20 mouse cellular contexts compared by ENCODE assay signal in the genomic region with DNA sequence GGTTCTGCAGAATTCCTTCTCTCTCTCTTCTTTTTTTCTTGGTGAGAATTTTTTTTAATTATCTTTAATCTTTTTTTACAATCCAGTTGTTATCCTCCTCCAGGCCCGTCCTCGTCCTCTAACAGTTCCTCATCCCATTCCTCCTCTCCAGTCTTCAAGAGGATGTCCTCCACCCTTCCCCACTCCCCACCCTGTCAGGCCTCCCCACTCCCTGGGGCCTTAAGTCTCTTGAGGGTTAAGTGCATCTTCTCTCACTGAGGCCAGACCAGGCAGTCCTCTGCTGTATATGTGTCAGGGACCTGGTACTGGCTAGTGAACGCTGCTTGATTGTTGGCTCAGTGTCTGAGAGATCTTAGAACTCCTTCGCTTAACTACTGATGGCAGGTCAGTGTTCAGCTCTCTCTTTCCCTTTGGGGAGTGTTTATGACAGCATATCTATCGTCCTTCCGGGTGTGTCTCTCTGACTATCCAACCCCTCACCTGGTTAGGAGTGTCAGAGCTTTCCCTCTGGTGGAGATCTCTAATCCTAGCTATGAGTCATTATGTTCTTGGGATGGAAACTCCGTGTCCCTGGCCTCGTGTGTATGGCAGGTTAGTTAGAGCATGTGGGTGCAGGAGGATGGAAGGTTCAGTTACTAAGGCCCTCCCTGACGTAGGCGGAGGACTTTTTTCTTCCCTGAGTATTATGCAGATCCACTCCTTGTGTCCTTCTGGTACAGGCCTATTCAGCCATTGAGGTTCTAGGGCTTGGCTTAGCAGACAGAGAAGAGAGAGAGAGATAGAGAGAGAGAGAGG. TPM values are rescaled to one million over a fixed set of nuclear protein-coding genes. Genes with fewer than 3 reads are reported as not detected.
DNase-seq lines count a peak whose midpoint lies in the region; ATAC-seq and TF ChIP-seq lines count a peak whose summit lies in the region.
"Had no signal": no experiment of that assay in that cellular context is flagged by ENCODE, and none has a peak within 500 bp of the region (broad histone marks: within the 10 kb centered on the region; RNA-seq: fewer than 3 reads in every experiment).

No protein-coding gene starts in this region.

- H3K27ac ChIP-seq in heart, adult 2 months, result peak overlapping the region; percentile 100
- no peak overlapping the region for H3K27ac ChIP-seq in midbrain, embryonic 11.5 days (ENCODE audit: low read depth, low read length)
- H3K27ac ChIP-seq in midbrain, embryonic 14.5 days (replicated peaks; ENCODE audit: low read depth, low read length), result no peak overlapping the region
- peak overlapping the region; percentile 24; the same call in 1 of the 2 replicates for H3K27ac ChIP-seq in intestine, embryonic 15.5 days
- peak overlapping the region; percentile 63 for H3K27ac ChIP-seq in stomach, embryonic 16.5 days (ENCODE audit: low read length)
- H3K27ac ChIP-seq: forebrain, embryonic 12.5 days; hindbrain, embryonic 10.5 days; liver, embryonic 14.5 days; neural tube, embryonic 12.5 days had no signal

- peaks cover 55% of the 10 kb centered on the region for H3K4me1 ChIP-seq in heart, adult 2 months (ENCODE audit: control insufficient read depth, insufficient read depth, low read length)
- H3K4me1 ChIP-seq in midbrain, embryonic 11.5 days (ENCODE audit: control insufficient read depth, insufficient read depth, low read length), result peaks cover 5% of the 10 kb centered on the region; the same call in 1 of the 2 replicates
- peaks cover 8% of the 10 kb centered on the region; the same call in 1 of the 2 replicates for H3K4me1 ChIP-seq in midbrain, embryonic 14.5 days (ENCODE audit: control insufficient read depth, insufficient read depth, low read length)
- peaks cover 67% of the 10 kb centered on the region for H3K4me1 ChIP-seq in intestine, embryonic 15.5 days (replicated peaks)
- peaks cover 71% of the 10 kb centered on the region for H3K4me1 ChIP-seq in stomach, embryonic 16.5 days (ENCODE audit: control insufficient read depth, insufficient read depth, low read length)

- no peak for TF ChIP-seq CTCF in heart, adult 2 months (IDR thresholded peaks at IDR 0.05)

- DNase-seq in heart, adult 2 months, result no peak
- DNase-seq in heart, postnatal 36 days, result no peak
- DNase-seq in midbrain, embryonic 11.5 days (ENCODE audit: low spot score, missing footprints), result peak; percentile 51
- DNase-seq in midbrain, embryonic 14.5 days, result no peak
- DNase-seq in right cerebral cortex, postnatal 10 days (ENCODE audit: low spot score in 2 of 2), result no peak
- DNase-seq: B cell, adult 2 months; cerebellum, adult 9-10 months; gastrocnemius, postnatal 36 days; left cerebral cortex, postnatal 4 days; right cerebral cortex, postnatal 4 days had no signal

- ATAC-seq in midbrain, embryonic 11.5 days (ENCODE audit: low FRiP score), result no peak
- no peak for ATAC-seq in midbrain, embryonic 14.5 days (ENCODE audit: low FRiP score, low TSS enrichment)
- ATAC-seq in intestine, embryonic 15.5 days, result peak; percentile 26
- ATAC-seq in stomach, embryonic 16.5 days (ENCODE audit: insufficient read depth, low FRiP score), result no peak
- ATAC-seq in megakaryocyte-erythroid progenitor cell, adult 5-6 weeks (replicated peaks; ENCODE audit: low FRiP score, low TSS enrichment, poor library complexity, severe bottlenecking), result no peak
- ATAC-seq: inflammation-experienced regulatory T-cells, adult 6 months had no signal

- H3K9me3 ChIP-seq in midbrain, embryonic 11.5 days (ENCODE audit: control insufficient read depth, low read length), result no peaks in the 10 kb centered on the region
- no peaks in the 10 kb centered on the region for H3K9me3 ChIP-seq in midbrain, embryonic 14.5 days (ENCODE audit: control insufficient read depth, low read length)
- no peaks in the 10 kb centered on the region for H3K9me3 ChIP-seq in intestine, embryonic 15.5 days
- H3K9me3 ChIP-seq in stomach, embryonic 16.5 days (replicated peaks; ENCODE audit: control insufficient read depth, low read length), result no peaks in the 10 kb centered on the region
- H3K9me3 ChIP-seq: forebrain, embryonic 12.5 days; G1E; hindbrain, embryonic 10.5 days; megakaryocyte, embryonic 14.5 days; neural tube, embryonic 12.5 days had no signal

- peaks cover 44% of the 10 kb centered on the region for H3K36me3 ChIP-seq in heart, adult 2 months (ENCODE audit: control insufficient read depth, insufficient read depth, low read length)
- H3K36me3 ChIP-seq in midbrain, embryonic 11.5 days (ENCODE audit: control insufficient read depth, insufficient read depth, low read length), result no peaks in the 10 kb centered on the region
- no peaks in the 10 kb centered on the region for H3K36me3 ChIP-seq in midbrain, embryonic 14.5 days (ENCODE audit: control insufficient read depth, insufficient read depth, low read length)
- H3K36me3 ChIP-seq in intestine, embryonic 15.5 days, result no peaks in the 10 kb centered on the region
- no peaks in the 10 kb centered on the region for H3K36me3 ChIP-seq in stomach, embryonic 16.5 days (ENCODE audit: control insufficient read depth, insufficient read depth, low read length)
- H3K36me3 ChIP-seq: forebrain, embryonic 12.5 days; hindbrain, embryonic 10.5 days; neural tube, embryonic 12.5 days had no signal

- TF ChIP-seq EP300 in heart, adult 2 months (IDR thresholded peaks at IDR 0.05; ENCODE audit: insufficient read depth, low read depth, low read length), result no peak

- H3K79me2 ChIP-seq in heart, adult 2 months (replicated peaks; ENCODE audit: control insufficient read depth, insufficient read depth, low read length), result peaks cover 9% of the 10 kb centered on the region

- no peaks in the 10 kb centered on the region for H3K27me3 ChIP-seq in heart, adult 2 months (ENCODE audit: control insufficient read depth, insufficient read depth, low read length)
- no peaks in the 10 kb centered on the region; the same call in none of the 2 replicates for H3K27me3 ChIP-seq in midbrain, embryonic 11.5 days (ENCODE audit: control insufficient read depth, insufficient read depth, low read length)
- 0 out of 2 replicates have a peak, but pooled peaks cover 14% of the 10 kb centered on the region for H3K27me3 ChIP-seq in midbrain, embryonic 14.5 days (ENCODE audit: control insufficient read depth, insufficient read depth, low read length)
- no peaks in the 10 kb centered on the region for H3K27me3 ChIP-seq in intestine, embryonic 15.5 days (replicated peaks)
- H3K27me3 ChIP-seq in stomach, embryonic 16.5 days (ENCODE audit: control insufficient read depth, insufficient read depth, low read length), result no peaks in the 10 kb centered on the region

- peak overlapping the region; percentile 15; the same call in 1 of the 2 replicates for H3K4me3 ChIP-seq in heart, adult 2 months
- H3K4me3 ChIP-seq in midbrain, embryonic 11.5 days (ENCODE audit: low read depth, low read length), result no peak overlapping the region
- H3K4me3 ChIP-seq in midbrain, embryonic 14.5 days (replicated peaks; ENCODE audit: low read depth, low read length), result no peak overlapping the region
- no peak overlapping the region for H3K4me3 ChIP-seq in intestine, embryonic 15.5 days (replicated peaks)
- no peak overlapping the region for H3K4me3 ChIP-seq in stomach, embryonic 16.5 days (replicated peaks; ENCODE audit: low read length)
- H3K4me3 ChIP-seq: forebrain, embryonic 12.5 days; hindbrain, embryonic 10.5 days; megakaryocyte, embryonic 14.5 days; neural tube, embryonic 12.5 days had no signal

- H3K9ac ChIP-seq in heart, adult 2 months (ENCODE audit: low read depth, low read length), result peak overlapping the region; percentile 50
- no peak overlapping the region for H3K9ac ChIP-seq in midbrain, embryonic 11.5 days (ENCODE audit: low read length)
- H3K9ac ChIP-seq in midbrain, embryonic 14.5 days (replicated peaks; ENCODE audit: low read length), result no peak overlapping the region
- no peak overlapping the region for H3K9ac ChIP-seq in intestine, embryonic 15.5 days
- H3K9ac ChIP-seq in stomach, embryonic 16.5 days (ENCODE audit: low read length), result peak overlapping the region; percentile 28
- H3K9ac ChIP-seq: forebrain, embryonic 12.5 days; liver, embryonic 14.5 days; neural tube, embryonic 12.5 days had no signal

- intact Hi-C loops in heart, adult 2 months (cut with DNase I), result loop anchor here (2.0 kb wide), 1 partner anchor 32 kb away; no protein-coding TSS in a partner anchor
- intact Hi-C loops in heart, postnatal 36 days (cut with DNase I), result loop anchor here (5.0 kb wide), 1 partner anchor 37 kb away; no protein-coding TSS in a partner anchor

- TF ChIP-seq POLR2A in heart, adult 2 months (IDR thresholded peaks at IDR 0.05; ENCODE audit: insufficient read depth, low read depth, low read length), result no peak

- H3K4me2 ChIP-seq in midbrain, embryonic 11.5 days, result no peak overlapping the region
- H3K4me2 ChIP-seq in midbrain, embryonic 14.5 days (ENCODE audit: low read length), result no peak overlapping the region
- H3K4me2 ChIP-seq in intestine, embryonic 15.5 days (replicated peaks), result peak overlapping the region; percentile 18; the same call in 1 of the 2 replicates
- peak overlapping the region; percentile 22; the same call in 1 of the 2 replicates for H3K4me2 ChIP-seq in stomach, embryonic 16.5 days (ENCODE audit: low read depth, low read length)
- H3K4me2 ChIP-seq: forebrain, embryonic 12.5 days; neural tube, embryonic 12.5 days had no signal

- WGBS in heart, adult 2 months, result 20% methylated on average over 10 of the region's 10 CpGs
- WGBS in midbrain, embryonic 11.5 days, result 81% methylated on average over 10 of the region's 10 CpGs
- 77% methylated on average over 10 of the region's 10 CpGs for WGBS in midbrain, embryonic 14.5 days
- WGBS in intestine, embryonic 15.5 days, result 57% methylated on average over 10 of the region's 10 CpGs
- 62% methylated on average over 10 of the region's 10 CpGs for WGBS in stomach, embryonic 16.5 days

RNA-seq across cellular contexts. Expression of a gene that starts 5.9 kb away (rescaled TPM):
- total RNA-seq in heart, adult 2 months (2021), result 100 to 1,000 TPM; 299 to 348 TPM
- polyA plus RNA-seq in heart, adult 2 months (2012; rRNA removed), result 23.0 and 42.5 TPM in 2 replicates
- total RNA-seq in heart, postnatal 36 days (2021), result 100 to 1,000 TPM; 362 to 377 TPM
- polyA plus RNA-seq in midbrain, embryonic 11.5 days (2014; fragmentation: Nextera tagmentation; extraction: Ambion mirVana), result 5.0 and 6.3 TPM in 2 replicates
- 1.2 and 4.2 TPM in 2 replicates for polyA plus RNA-seq in midbrain, embryonic 14.5 days (2014; fragmentation: Nextera tagmentation; extraction: Ambion mirVana)
- 22.4 and 25.0 TPM in 2 replicates for polyA plus RNA-seq in intestine, embryonic 15.5 days (2015; fragmentation: Nextera tagmentation; extraction: Ambion mirVana)
- 46.4 and 48.3 TPM in 2 replicates for polyA plus RNA-seq in stomach, embryonic 16.5 days (2015; fragmentation: Nextera tagmentation; extraction: Ambion mirVana)
- total RNA-seq in megakaryocyte-erythroid progenitor cell, adult 5-6 weeks (2014; fragmentation: Nextera tagmentation), result 1.5 and 9.4 TPM in 2 replicates
- 7.2 and 24.7 TPM in 2 replicates for total RNA-seq in megakaryocyte-erythroid progenitor cell, adult 5-6 weeks (2017)

RNA-seq across cellular contexts. Expression of a gene that starts 28.2 kb away (rescaled TPM):
- 100 to 1,000 TPM; 224 to 260 TPM for total RNA-seq in heart, adult 2 months (2021)
- polyA plus RNA-seq in heart, adult 2 months (2012; rRNA removed), result 191 and 291 TPM in 2 replicates
- total RNA-seq in heart, postnatal 36 days (2021), result 100 to 1,000 TPM; 246 to 250 TPM
- polyA plus RNA-seq in midbrain, embryonic 11.5 days (2014; fragmentation: Nextera tagmentation; extraction: Ambion mirVana), result 435 and 439 TPM in 2 replicates
- polyA plus RNA-seq in midbrain, embryonic 14.5 days (2014; fragmentation: Nextera tagmentation; extraction: Ambion mirVana), result 308 and 311 TPM in 2 replicates
- polyA plus RNA-seq in intestine, embryonic 15.5 days (2015; fragmentation: Nextera tagmentation; extraction: Ambion mirVana), result 436 and 453 TPM in 2 replicates
- polyA plus RNA-seq in stomach, embryonic 16.5 days (2015; fragmentation: Nextera tagmentation; extraction: Ambion mirVana), result 401 and 441 TPM in 2 replicates
- total RNA-seq in megakaryocyte-erythroid progenitor cell, adult 5-6 weeks (2014; fragmentation: Nextera tagmentation), result 1,323 and 1,614 TPM in 2 replicates
- total RNA-seq in megakaryocyte-erythroid progenitor cell, adult 5-6 weeks (2017), result 848 and 982 TPM in 2 replicates

RNA-seq across cellular contexts. Expression of a gene that starts 41.4 kb away (rescaled TPM):
- total RNA-seq in heart, adult 2 months (2021), result 1 to 10 TPM; 8.5 to 9.4 TPM
- polyA plus RNA-seq in heart, adult 2 months (2012; rRNA removed), result 7.2 and 10.6 TPM in 2 replicates
- total RNA-seq in heart, postnatal 36 days (2021), result 1 to 10 TPM; 8.1 to 8.9 TPM
- 23.5 and 28.4 TPM in 2 replicates for polyA plus RNA-seq in midbrain, embryonic 11.5 days (2014; fragmentation: Nextera tagmentation; extraction: Ambion mirVana)
- 20.0 and 25.0 TPM in 2 replicates for polyA plus RNA-seq in midbrain, embryonic 14.5 days (2014; fragmentation: Nextera tagmentation; extraction: Ambion mirVana)
- 29.7 and 30.4 TPM in 2 replicates for polyA plus RNA-seq in intestine, embryonic 15.5 days (2015; fragmentation: Nextera tagmentation; extraction: Ambion mirVana)
- 30.0 and 34.9 TPM in 2 replicates for polyA plus RNA-seq in stomach, embryonic 16.5 days (2015; fragmentation: Nextera tagmentation; extraction: Ambion mirVana)
- 30.7 and 32.2 TPM in 2 replicates for total RNA-seq in megakaryocyte-erythroid progenitor cell, adult 5-6 weeks (2014; fragmentation: Nextera tagmentation)
- 15.8 and 18.8 TPM in 2 replicates for total RNA-seq in megakaryocyte-erythroid progenitor cell, adult 5-6 weeks (2017)

RNA-seq across cellular contexts. Expression of a gene that starts 53.3 kb away (rescaled TPM):
- 10 to 100 TPM; 29.0 to 32.1 TPM for total RNA-seq in heart, adult 2 months (2021)
- 13.1 and 15.6 TPM in 2 replicates for polyA plus RNA-seq in heart, adult 2 months (2012; rRNA removed)
- total RNA-seq in heart, postnatal 36 days (2021), result 10 to 100 TPM; 33.2 to 38.5 TPM
- 50.9 and 56.0 TPM in 2 replicates for polyA plus RNA-seq in midbrain, embryonic 11.5 days (2014; fragmentation: Nextera tagmentation; extraction: Ambion mirVana)
- 38.0 and 62.2 TPM in 2 replicates for polyA plus RNA-seq in midbrain, embryonic 14.5 days (2014; fragmentation: Nextera tagmentation; extraction: Ambion mirVana)
- polyA plus RNA-seq in intestine, embryonic 15.5 days (2015; fragmentation: Nextera tagmentation; extraction: Ambion mirVana), result 130 and 139 TPM in 2 replicates
- 142 and 149 TPM in 2 replicates for polyA plus RNA-seq in stomach, embryonic 16.5 days (2015; fragmentation: Nextera tagmentation; extraction: Ambion mirVana)
- total RNA-seq in megakaryocyte-erythroid progenitor cell, adult 5-6 weeks (2014; fragmentation: Nextera tagmentation), result 158 and 173 TPM in 2 replicates
- 205 and 206 TPM in 2 replicates for total RNA-seq in megakaryocyte-erythroid progenitor cell, adult 5-6 weeks (2017)

Comparison
In these comparisons a context has a peak if more than half of its experiments do, and no peak if none do; other contexts are left out.
1. H3K27ac ChIP-seq: peak in heart, adult 2 months (single experiment), intestine, embryonic 15.5 days (single experiment) and stomach, embryonic 16.5 days (single experiment); none in midbrain, embryonic 11.5 days (single experiment) and midbrain, embryonic 14.5 days (single experiment).
2. H3K9ac ChIP-seq: peak in heart, adult 2 months (single experiment) and stomach, embryonic 16.5 days (single experiment); none in midbrain, embryonic 11.5 days (single experiment), midbrain, embryonic 14.5 days (single experiment) and intestine, embryonic 15.5 days (single experiment).
3. H3K4me2 ChIP-seq: peak in intestine, embryonic 15.5 days (single experiment) and stomach, embryonic 16.5 days (single experiment); none in midbrain, embryonic 11.5 days (single experiment) and midbrain, embryonic 14.5 days (single experiment).